Mouse (Mus musculus): ENCODE measurements around the gene Atp6v1g3. TPM values are rescaled to one million over a fixed set of nuclear protein-coding genes. Genes with fewer than 3 reads are reported as not detected.

The Atp6v1g3 gene
- polyA plus RNA-seq, 1 experiment from 2014 or later, result not detected

- no peaks in the 10 kb centered on the region for H3K36me3 ChIP-seq (replicated peaks)
- H3K9ac ChIP-seq, result no peak overlapping the region
- no peak overlapping the region for H3K4me2 ChIP-seq
- no peaks in the 10 kb centered on the region for H3K9me3 ChIP-seq
- H3K27ac ChIP-seq, result no peak overlapping the region
- H3K27me3 ChIP-seq (replicated peaks), result no peaks in the 10 kb centered on the region
- no peaks in the 10 kb centered on the region for H3K4me1 ChIP-seq
- no peak for ATAC-seq (replicated peaks)
- H3K4me3 ChIP-seq, result no peak overlapping the region
- WGBS, result 84% methylated on average over 5 of the region's 5 CpGs
Observed at GRCm38 (mm10) chr1:138294487-138294886, 20.9 kb downstream of the Atp6v1g3 start.

GRCm38 (mm10) chr1:138298156-138298555, 24.6 kb downstream of the Atp6v1g3 start:
- Histone ChIP-seq H3K4me1 (no peaks in the 10 kb centered on the region), H3K9me3 (no peaks in the 10 kb centered on the region)
- 83% methylated on average over 2 of the region's 2 CpGs for WGBS

GRCm38 (mm10) chr1:138299576-138299975, 26.0 kb downstream of the Atp6v1g3 start:
- Histone ChIP-seq H3K4me2 (no peak overlapping the region), H3K27me3 (replicated peaks) (no peaks in the 10 kb centered on the region), H3K27ac (no peak overlapping the region), H3K4me1 (no peaks in the 10 kb centered on the region), H3K9me3 (no peaks in the 10 kb centered on the region), H3K36me3 (replicated peaks) (no peaks in the 10 kb centered on the region), H3K4me3 (no peak overlapping the region), H3K9ac (no peak overlapping the region)
- ATAC-seq (replicated peaks), result no peak
- WGBS, result 73% methylated on average over 4 of the region's 4 CpGs

More at GRCm38 (mm10) chr1:138298156-138298555, 24.6 kb downstream of the Atp6v1g3 start:
- no peak for ATAC-seq (replicated peaks)
- H3K4me3 ChIP-seq, result no peak overlapping the region
- H3K36me3 ChIP-seq (replicated peaks), result no peaks in the 10 kb centered on the region
- H3K4me2 ChIP-seq, result no peak overlapping the region
- no peaks in the 10 kb centered on the region for H3K27me3 ChIP-seq (replicated peaks)
- H3K9ac ChIP-seq, result no peak overlapping the region
- no peak overlapping the region for H3K27ac ChIP-seq

GRCm38 (mm10) chr1:138301920-138302319, 28.4 kb downstream of the Atp6v1g3 start:
- Histone ChIP-seq H3K4me2 (no peak overlapping the region), H3K9ac (no peak overlapping the region), H3K27me3 (replicated peaks) (no peaks in the 10 kb centered on the region), H3K4me1 (no peaks in the 10 kb centered on the region), H3K4me3 (no peak overlapping the region), H3K36me3 (replicated peaks) (no peaks in the 10 kb centered on the region), H3K9me3 (no peaks in the 10 kb centered on the region), H3K27ac (no peak overlapping the region)
- WGBS, result 90% methylated on average over 5 of the region's 5 CpGs
- no peak for ATAC-seq (replicated peaks)

GRCm38 (mm10) chr1:138302756-138303155, 29.2 kb downstream of the Atp6v1g3 start:
- no peaks in the 10 kb centered on the region for H3K27me3 ChIP-seq (replicated peaks)
- H3K9me3 ChIP-seq, result no peaks in the 10 kb centered on the region
- H3K36me3 ChIP-seq (replicated peaks), result no peaks in the 10 kb centered on the region
- no peak for ATAC-seq (replicated peaks)
- no peak overlapping the region for H3K4me2 ChIP-seq
- no peak overlapping the region for H3K9ac ChIP-seq
- no peaks in the 10 kb centered on the region for H3K4me1 ChIP-seq
- no peak overlapping the region for H3K27ac ChIP-seq
- no peak overlapping the region for H3K4me3 ChIP-seq
- WGBS, result 80% methylated on average over 2 of the region's 2 CpGs

GRCm38 (mm10) chr1:138303296-138303695, 29.8 kb downstream of the Atp6v1g3 start:
- Histone ChIP-seq H3K4me3 (no peak overlapping the region), H3K9me3 (no peaks in the 10 kb centered on the region), H3K9ac (no peak overlapping the region), H3K36me3 (replicated peaks) (no peaks in the 10 kb centered on the region), H3K4me2 (no peak overlapping the region), H3K27ac (no peak overlapping the region), H3K4me1 (no peaks in the 10 kb centered on the region), H3K27me3 (replicated peaks) (no peaks in the 10 kb centered on the region)
- 89% methylated on average over 1 of the region's 1 CpGs for WGBS
- ATAC-seq (replicated peaks), result no peak

- no peak overlapping the region for H3K27ac ChIP-seq
- 57% methylated on average over 8 of the region's 8 CpGs for WGBS
- no peak overlapping the region for H3K4me2 ChIP-seq
- H3K4me1 ChIP-seq, result no peaks in the 10 kb centered on the region
- no peak overlapping the region for H3K4me3 ChIP-seq
- H3K9ac ChIP-seq, result no peak overlapping the region
- no peaks in the 10 kb centered on the region for H3K9me3 ChIP-seq
- no peaks in the 10 kb centered on the region for H3K27me3 ChIP-seq (replicated peaks)
- ATAC-seq (replicated peaks), result no peak
- no peaks in the 10 kb centered on the region for H3K36me3 ChIP-seq (replicated peaks)
Observed at GRCm38 (mm10) chr1:138304141-138304915, 30.8 kb downstream of the Atp6v1g3 start.

GRCm38 (mm10) chr1:138322657-138323056, 49.1 kb downstream of the Atp6v1g3 start:
- Histone ChIP-seq H3K9me3 (no peaks in the 10 kb centered on the region), H3K4me2 (no peak overlapping the region), H3K9ac (no peak overlapping the region), H3K4me3 (no peak overlapping the region), H3K27me3 (replicated peaks) (no peaks in the 10 kb centered on the region), H3K36me3 (replicated peaks) (no peaks in the 10 kb centered on the region), H3K27ac (no peak overlapping the region), H3K4me1 (peaks cover 20% of the 10 kb centered on the region)
- 86% methylated on average over 3 of the region's 3 CpGs for WGBS
- no peak for ATAC-seq (replicated peaks)

GRCm38 (mm10) chr1:138323076-138323630, 49.6 kb downstream of the Atp6v1g3 start:
- no peak overlapping the region for H3K9ac ChIP-seq
- no peak overlapping the region for H3K4me3 ChIP-seq
- H3K27ac ChIP-seq, result no peak overlapping the region
- H3K27me3 ChIP-seq (replicated peaks), result no peaks in the 10 kb centered on the region
- ATAC-seq (replicated peaks), result no peak
- H3K36me3 ChIP-seq (replicated peaks), result no peaks in the 10 kb centered on the region
- peaks cover 20% of the 10 kb centered on the region for H3K4me1 ChIP-seq
- H3K4me2 ChIP-seq, result no peak overlapping the region
- 90% methylated on average over 4 of the region's 4 CpGs for whole genome bisulfite sequencing
- no peaks in the 10 kb centered on the region for H3K9me3 ChIP-seq

GRCm38 (mm10) chr1:138326091-138326490, 52.6 kb downstream of the Atp6v1g3 start:
- H3K9ac ChIP-seq, result no peak overlapping the region
- peaks cover 25% of the 10 kb centered on the region for H3K4me1 ChIP-seq
- no peak overlapping the region for H3K4me2 ChIP-seq
- no peaks in the 10 kb centered on the region for H3K9me3 ChIP-seq
- no peaks in the 10 kb centered on the region for H3K36me3 ChIP-seq (replicated peaks)
- 19% methylated on average over 4 of the region's 4 CpGs for WGBS
- no peaks in the 10 kb centered on the region for H3K27me3 ChIP-seq (replicated peaks)
- no peak overlapping the region for H3K4me3 ChIP-seq
- H3K27ac ChIP-seq, result peak overlapping the region; percentile 48
- peak; percentile 57 for ATAC-seq (replicated peaks)

GRCm38 (mm10) chr1:138326566-138326965, 53.0 kb downstream of the Atp6v1g3 start:
- Histone ChIP-seq H3K9ac (no peak overlapping the region), H3K4me2 (no peak overlapping the region), H3K9me3 (no peaks in the 10 kb centered on the region), H3K27ac (peak overlapping the region; percentile 43; the same call in 1 of the 2 replicates), H3K4me3 (no peak overlapping the region), H3K36me3 (replicated peaks) (no peaks in the 10 kb centered on the region), H3K27me3 (replicated peaks) (no peaks in the 10 kb centered on the region), H3K4me1 (peaks cover 25% of the 10 kb centered on the region)
- peak; percentile 62 for ATAC-seq (replicated peaks)
- WGBS, result 23% methylated on average over 2 of the region's 2 CpGs

GRCm38 (mm10) chr1:138327466-138328245, 54.1 kb downstream of the Atp6v1g3 start:
- ATAC-seq (replicated peaks), result 0 out of 2 replicates have a peak, but pooled peaks have one; percentile 15
- WGBS, result 68% methylated on average over 18 of the region's 18 CpGs
- Histone ChIP-seq H3K36me3 (replicated peaks) (no peaks in the 10 kb centered on the region), H3K27ac (peak overlapping the region; percentile 6; the same call in 1 of the 2 replicates), H3K9ac (no peak overlapping the region), H3K9me3 (no peaks in the 10 kb centered on the region), H3K4me1 (peaks cover 25% of the 10 kb centered on the region), H3K4me3 (no peak overlapping the region), H3K27me3 (replicated peaks) (no peaks in the 10 kb centered on the region), H3K4me2 (no peak overlapping the region)

All from midbrain, embryonic 15.5 days (tissue).